Mouse (Mus musculus) left cerebral cortex, adult 8-10 months (tissue): ENCODE measurements at regions not wholly inside any gene's neighbourhood (a gene's known extent, or its start where the extent isn't known, plus 50 kb on each side); places are given as distances from the start of the nearest gene placed in this dataset.

Experiments used
- DNase-seq, 2 experiments: peaks; one replicate each; pipeline ENCODE4 v3.0.0; 2022; ENCODE audit warnings: low spot score in 2 of 2

GRCm38 (mm10) chr14:80789131-80789530 is 805.2 kb downstream of the Olfm4 start:
- peak in 1 of 2 experiments; percentile 8 for DNase-seq

GRCm38 (mm10) chr14:80799370-80799959 is 815.6 kb downstream of the Olfm4 start:
- no peak for DNase-seq

GRCm38 (mm10) chr14:80830476-80830875 is 846.6 kb downstream of the Olfm4 start:
- no peak for DNase-seq

- no peak for DNase-seq
Observed at GRCm38 (mm10) chr14:80844550-80844949, 860.7 kb downstream of the Olfm4 start.

GRCm38 (mm10) chr14:80845576-80846269 is 861.8 kb downstream of the Olfm4 start:
- DNase-seq = peak; percentile 67 to 71

- DNase-seq = no peak
Observed at GRCm38 (mm10) chr14:80846420-80847083, 862.7 kb downstream of the Olfm4 start.
